In the genomic region with DNA sequence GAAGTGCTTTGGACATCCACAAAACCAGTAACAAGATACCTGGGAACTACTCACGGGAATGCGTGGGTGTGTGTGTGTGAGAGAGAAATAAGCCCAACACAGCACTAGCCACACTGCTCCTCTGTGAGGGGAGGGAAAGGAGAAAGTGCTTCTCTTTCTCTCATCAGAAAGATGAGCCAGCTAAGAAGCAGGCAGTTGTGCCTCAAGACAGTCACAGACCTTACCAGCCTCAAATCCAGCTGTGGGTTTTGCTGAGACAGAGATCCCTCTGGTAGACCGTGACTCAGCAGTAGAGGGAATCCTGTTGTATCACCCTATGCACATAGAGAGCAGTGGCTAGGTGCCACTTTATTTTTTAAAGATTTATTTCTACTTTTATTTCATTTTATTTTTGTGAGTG, we compare ENCODE assay signal across 18 mouse cellular contexts.
"Had no signal": no experiment of that assay in that cellular context is flagged by ENCODE, and none has a peak within 500 bp of the region (broad histone marks: within the 10 kb centered on the region; RNA-seq: fewer than 3 reads in every experiment).

No protein-coding gene starts in this region.

- H3K27ac ChIP-seq: left cerebral cortex, adult 2 months; liver, embryonic 13.5 days; midbrain, embryonic 15.5 days; neural tube, embryonic 12.5 days; neural tube, embryonic 15.5 days; stomach, embryonic 15.5 days had no signal

- H3K4me1 ChIP-seq: liver, embryonic 13.5 days; midbrain, embryonic 15.5 days; neural tube, embryonic 12.5 days; neural tube, embryonic 15.5 days; stomach, embryonic 15.5 days had no signal

- H3K36me3 ChIP-seq: liver, embryonic 13.5 days; midbrain, embryonic 15.5 days; neural tube, embryonic 12.5 days; neural tube, embryonic 15.5 days; stomach, embryonic 15.5 days had no signal

- H3K4me2 ChIP-seq: liver, embryonic 13.5 days; midbrain, embryonic 11.5 days; midbrain, embryonic 15.5 days; neural tube, embryonic 12.5 days; neural tube, embryonic 15.5 days; stomach, embryonic 15.5 days had no signal

- H3K4me3 ChIP-seq: left cerebral cortex, adult 2 months; liver, embryonic 13.5 days; midbrain, embryonic 15.5 days; neural tube, embryonic 12.5 days; neural tube, embryonic 15.5 days; stomach, embryonic 15.5 days had no signal

- H3K9ac ChIP-seq: liver, embryonic 13.5 days; midbrain, embryonic 15.5 days; neural tube, embryonic 12.5 days; neural tube, embryonic 15.5 days; stomach, embryonic 15.5 days had no signal

- ATAC-seq: midbrain, embryonic 15.5 days had no signal

- DNase-seq: kidney, adult 11 months; kidney, adult 9 months; kidney, postnatal 25 days; layer of hippocampus, postnatal 36 days; liver, embryonic 13.5 days; lung, adult 2 months; lung, postnatal 14 days; lung, postnatal 4 days; right cerebral cortex, adult 18-20 months; right cerebral cortex, postnatal 14 days; spleen, adult 18-20 months; thymus, postnatal 36 days had no signal

- H3K9me3 ChIP-seq: liver, embryonic 13.5 days; midbrain, embryonic 15.5 days; neural tube, embryonic 12.5 days; neural tube, embryonic 15.5 days; stomach, embryonic 15.5 days had no signal

- H3K27me3 ChIP-seq: liver, embryonic 13.5 days; midbrain, embryonic 15.5 days; neural tube, embryonic 12.5 days; neural tube, embryonic 15.5 days; stomach, embryonic 15.5 days had no signal
